Mouse (Mus musculus): ENCODE data around the gene Lsamp.

- TF ChIP-seq EP300 (IDR thresholded peaks at IDR 0.05; ENCODE audit: low read depth): no peak
- no peak for TF ChIP-seq CTCF (IDR thresholded peaks at IDR 0.05; ENCODE audit: low read depth)
These were observed 1399.5 kb downstream of the Lsamp start for GRCm38 (mm10) chr16:41383702-41384101.
